Mouse (Mus musculus) megakaryocyte-erythroid progenitor cell, adult 5-6 weeks (primary cell): ENCODE data around the gene Cyp17a1. TPM values are rescaled to one million over a fixed set of nuclear protein-coding genes. Genes with fewer than 3 reads are reported as not detected.

Experiments
- ATAC-seq: replicated peaks from 2 replicates; pipeline ENCODE4 v1.8.0; 2016; ENCODE audit warnings: mild to moderate bottlenecking, inconsistent platforms; ENCODE audit not compliant: severe bottlenecking, poor library complexity, low FRiP score, low TSS enrichment
- total RNA-seq, 2 experiments: library from RNA; stranded (forward) in 1 of 2; stranded (reverse) in 1 of 2; fragments of 200-1000, 215-1000 nt in 1 of 2; fragments of >200 nt in 1 of 2; fragmentation: Nextera tagmentation in 1 of 2; gene quantifications; 2 replicates each; pipeline ENCODE4 v1.2.3; 2014 to 2017

Cyp17a1 gene
- total RNA-seq, 2 experiments from 2014 or later, result not detected

GRCm38 (mm10) chr19:46644793-46645602, 28.0 kb downstream of the Cyp17a1 start:
- ATAC-seq, result no peak

- no peak for ATAC-seq
These were observed 28.6 kb downstream of the Cyp17a1 start for GRCm38 (mm10) chr19:46644343-46644792.

- no peak for ATAC-seq
These were observed 29.7 kb downstream of the Cyp17a1 start for GRCm38 (mm10) chr19:46643236-46643635.

GRCm38 (mm10) chr19:46642136-46642753, 30.7 kb downstream of the Cyp17a1 start:
- no peak for ATAC-seq

GRCm38 (mm10) chr19:46641420-46642085, 31.4 kb downstream of the Cyp17a1 start:
- ATAC-seq, result no peak

GRCm38 (mm10) chr19:46640780-46641179, 32.2 kb downstream of the Cyp17a1 start:
- ATAC-seq, result no peak

GRCm38 (mm10) chr19:46639496-46639895, 33.5 kb downstream of the Cyp17a1 start:
- no peak for ATAC-seq

GRCm38 (mm10) chr19:46639053-46639452, 33.9 kb downstream of the Cyp17a1 start:
- ATAC-seq, result no peak

GRCm38 (mm10) chr19:46637598-46637997, 35.4 kb downstream of the Cyp17a1 start:
- ATAC-seq, result peak; percentile 64; the same call in 1 of the 2 replicates

GRCm38 (mm10) chr19:46635766-46636165, 37.2 kb downstream of the Cyp17a1 start:
- no peak for ATAC-seq

- no peak for ATAC-seq
These were observed 41.3 kb downstream of the Cyp17a1 start for GRCm38 (mm10) chr19:46631637-46632036.

- no peak for ATAC-seq
These were observed 43.2 kb downstream of the Cyp17a1 start for GRCm38 (mm10) chr19:46629807-46630206.

GRCm38 (mm10) chr19:46628403-46628802, 44.6 kb downstream of the Cyp17a1 start:
- ATAC-seq, result no peak

GRCm38 (mm10) chr19:46625519-46625918, 47.5 kb downstream of the Cyp17a1 start:
- no peak for ATAC-seq

GRCm38 (mm10) chr19:46625015-46625414, 48.0 kb downstream of the Cyp17a1 start:
- no peak for ATAC-seq

- ATAC-seq, result no peak
These were observed 48.9 kb downstream of the Cyp17a1 start for GRCm38 (mm10) chr19:46623790-46624772.

- ATAC-seq, result no peak
These were observed 49.7 kb downstream of the Cyp17a1 start for GRCm38 (mm10) chr19:46623194-46623667.

GRCm38 (mm10) chr19:46622659-46623193, 50.2 kb downstream of the Cyp17a1 start:
- no peak for ATAC-seq
